Mouse (Mus musculus): ENCODE data around the gene Rfng. TPM values are rescaled to one million over a fixed set of nuclear protein-coding genes. Genes with fewer than 3 reads are reported as not detected.

Gene Rfng
- polyA plus RNA-seq, 1 experiment from 2014 or later, result 28.8 TPM

DNA sequence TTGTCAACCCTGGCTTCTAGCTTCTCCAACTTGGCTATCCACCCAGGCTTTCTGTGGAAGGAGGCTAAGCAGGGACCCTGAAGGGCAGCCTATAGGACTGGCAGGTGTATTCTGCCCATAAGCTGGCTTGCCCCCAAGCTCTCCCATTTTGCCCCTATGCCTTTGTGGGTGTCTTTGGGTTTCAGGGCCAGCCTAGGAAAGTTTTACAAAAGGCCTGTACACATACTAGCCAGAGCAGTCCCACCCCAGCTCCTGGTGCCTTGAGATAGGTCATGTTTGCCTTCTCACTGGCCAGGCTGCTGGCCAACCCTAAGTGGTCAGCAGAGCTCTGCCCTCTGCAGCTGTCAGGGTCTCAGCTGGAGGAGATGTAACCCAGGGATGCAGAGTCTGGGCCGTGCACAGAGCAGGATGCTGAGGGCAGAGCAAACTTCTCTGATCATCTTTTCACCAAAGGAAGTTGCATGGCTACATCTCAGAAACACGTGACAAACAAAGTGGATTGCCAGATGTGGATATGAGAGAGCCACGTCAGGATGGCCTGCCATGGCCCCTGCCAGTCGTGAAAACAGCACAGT is 41.4 kb upstream of the Rfng start:
- no peaks in the 10 kb centered on the region for H3K9me3 ChIP-seq (ENCODE audit: control insufficient read depth, low read length)
- 37% methylated on average over 4 of the region's 4 CpGs for WGBS
- ATAC-seq (ENCODE audit: low FRiP score) (no peak), DNase-seq (ENCODE audit: low spot score) (no peak)
- H3K4me3 ChIP-seq (ENCODE audit: low read depth, low read length), result peak overlapping the region; percentile 88
- H3K27ac ChIP-seq (ENCODE audit: low read depth, low read length), result peak overlapping the region; percentile 100
- H3K27me3 ChIP-seq (ENCODE audit: control insufficient read depth, insufficient read depth, low read length), result no peaks in the 10 kb centered on the region
- H3K36me3 ChIP-seq (ENCODE audit: control insufficient read depth, insufficient read depth, low read length), result 0 out of 2 replicates have a peak, but pooled peaks cover 2% of the 10 kb centered on the region
- peak overlapping the region; percentile 96 for H3K4me2 ChIP-seq (replicated peaks; ENCODE audit: low read depth, low read length)
- peaks cover 33% of the 10 kb centered on the region for H3K4me1 ChIP-seq (replicated peaks; ENCODE audit: control insufficient read depth, insufficient read depth, low read length)
- peak overlapping the region; percentile 88 for H3K9ac ChIP-seq (ENCODE audit: low read depth, low read length)

DNA sequence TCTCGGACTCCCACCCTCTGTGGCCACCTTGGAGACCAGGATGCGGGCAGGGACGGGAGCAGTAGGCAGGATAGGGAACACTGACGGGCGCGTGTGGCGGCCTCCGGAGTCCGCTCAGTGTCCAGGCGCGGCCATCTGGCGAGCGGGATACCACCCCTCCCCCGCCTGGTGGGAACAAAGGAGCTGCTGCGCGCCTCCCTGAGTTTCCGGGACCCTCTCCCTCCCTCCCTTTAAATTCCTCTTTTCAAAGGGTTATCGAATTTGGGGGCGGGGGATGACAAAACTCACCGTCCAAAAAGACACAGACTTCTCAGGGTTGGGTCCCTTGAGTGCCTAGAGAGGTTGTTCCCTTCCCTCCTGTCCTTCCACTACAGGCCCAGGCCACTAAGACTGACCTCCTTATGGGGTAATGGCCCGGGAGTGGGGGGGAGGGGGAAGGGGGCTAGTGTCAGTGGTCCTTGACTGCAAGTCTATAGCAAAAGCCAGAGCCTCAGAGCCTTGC is 40.8 kb upstream of the Rfng start:
- no peaks in the 10 kb centered on the region for H3K9me3 ChIP-seq (ENCODE audit: control insufficient read depth, low read length)
- no peak for DNase-seq (ENCODE audit: low spot score)
- peak overlapping the region; percentile 96 for H3K4me2 ChIP-seq (replicated peaks; ENCODE audit: low read depth, low read length)
- H3K4me1 ChIP-seq (replicated peaks; ENCODE audit: control insufficient read depth, insufficient read depth, low read length), result peaks cover 33% of the 10 kb centered on the region
- peak overlapping the region; percentile 100 for H3K27ac ChIP-seq (ENCODE audit: low read depth, low read length)
- peak overlapping the region; percentile 88 for H3K4me3 ChIP-seq (ENCODE audit: low read depth, low read length)
- ATAC-seq (ENCODE audit: low FRiP score), result peak; percentile 79
- WGBS, result under 1% methylated on average over 21 of the region's 21 CpGs
- peaks cover 5% of the 10 kb centered on the region; the same call in 1 of the 2 replicates for H3K36me3 ChIP-seq (ENCODE audit: control insufficient read depth, insufficient read depth, low read length)
- peak overlapping the region; percentile 88 for H3K9ac ChIP-seq (ENCODE audit: low read depth, low read length)
- no peaks in the 10 kb centered on the region for H3K27me3 ChIP-seq (ENCODE audit: control insufficient read depth, insufficient read depth, low read length)

DNA sequence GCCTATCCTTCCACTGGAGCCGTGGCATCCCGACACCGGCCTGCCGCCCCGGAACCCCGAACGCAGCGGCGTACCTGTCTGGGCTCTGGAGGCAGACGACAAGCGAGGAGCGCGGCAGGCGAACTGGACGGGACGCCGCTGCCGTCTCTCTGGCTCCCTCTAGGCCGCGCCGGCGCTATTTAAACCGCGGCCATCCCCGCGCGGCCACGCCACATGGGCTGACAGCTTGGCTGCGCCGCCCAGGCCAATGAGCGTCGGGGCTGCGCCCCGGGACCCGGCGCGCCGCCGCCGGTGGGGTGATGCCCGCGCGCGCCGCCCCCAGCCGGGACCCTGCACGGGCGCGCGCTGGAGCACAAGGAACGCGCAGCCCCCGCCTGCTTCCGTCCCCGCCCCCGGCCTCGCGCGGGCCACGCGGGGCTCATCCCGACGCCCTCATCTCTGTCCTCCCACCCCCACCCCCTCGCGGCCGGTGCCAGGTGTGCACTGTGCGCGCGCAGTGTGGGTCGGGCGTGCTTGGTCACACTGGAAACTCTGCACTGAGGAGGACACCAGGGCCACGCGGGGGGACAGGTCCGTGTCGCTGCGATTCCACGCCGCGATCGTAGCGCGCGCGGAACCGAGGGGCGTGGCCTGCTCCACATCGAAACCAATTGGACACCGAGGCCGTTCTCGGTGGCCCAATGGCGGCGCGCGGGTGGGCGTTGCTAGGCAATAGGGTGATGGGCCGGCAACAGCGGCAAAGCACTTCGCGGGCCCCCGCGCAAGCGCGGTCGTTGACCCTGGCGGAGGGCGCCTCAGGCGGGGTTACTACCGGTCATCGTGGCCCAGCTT is 40.2 kb upstream of the Rfng start, which contains the start of gene Fasn:
Fasn (minus strand) TSS at position 592 of the 831 bp plus-strand sequence.
- peak within 1 kb of the TSS; percentile 96 for H3K4me2 ChIP-seq (replicated peaks; ENCODE audit: low read depth, low read length)
- ATAC-seq (ENCODE audit: low FRiP score), result peak; percentile 91
- DNase-seq (ENCODE audit: low spot score), result peak; percentile 98
- WGBS, result under 1% methylated on average over 86 of the region's 109 CpGs
- H3K36me3 ChIP-seq (ENCODE audit: control insufficient read depth, insufficient read depth, low read length), result peaks cover 7% of the 10 kb centered on the region
- peak within 1 kb of the TSS; percentile 88 for H3K9ac ChIP-seq (ENCODE audit: low read depth, low read length)
- peaks cover 33% of the 10 kb centered on the region for H3K4me1 ChIP-seq (replicated peaks; ENCODE audit: control insufficient read depth, insufficient read depth, low read length)
- H3K27ac ChIP-seq (ENCODE audit: low read depth, low read length), result peak within 1 kb of the TSS; percentile 100
- H3K27me3 ChIP-seq (ENCODE audit: control insufficient read depth, insufficient read depth, low read length), result no peaks in the 10 kb centered on the region
- no peaks in the 10 kb centered on the region for H3K9me3 ChIP-seq (ENCODE audit: control insufficient read depth, low read length)
- peak within 1 kb of the TSS; percentile 88 for H3K4me3 ChIP-seq (ENCODE audit: low read depth, low read length)

- Histone ChIP-seq H3K36me3 (ENCODE audit: control insufficient read depth, insufficient read depth, low read length) (peaks cover 10% of the 10 kb centered on the region), H3K9ac (ENCODE audit: low read depth, low read length) (peak overlapping the region; percentile 88), H3K9me3 (ENCODE audit: control insufficient read depth, low read length) (no peaks in the 10 kb centered on the region), H3K27ac (ENCODE audit: low read depth, low read length) (peak overlapping the region; percentile 100), H3K27me3 (ENCODE audit: control insufficient read depth, insufficient read depth, low read length) (no peaks in the 10 kb centered on the region), H3K4me1 (replicated peaks; ENCODE audit: control insufficient read depth, insufficient read depth, low read length) (peaks cover 33% of the 10 kb centered on the region), H3K4me3 (ENCODE audit: low read depth, low read length) (peak overlapping the region; percentile 88), H3K4me2 (replicated peaks; ENCODE audit: low read depth, low read length) (peak overlapping the region; percentile 96)
- DNase-seq (ENCODE audit: low spot score) (no peak), ATAC-seq (ENCODE audit: low FRiP score) (peak; percentile 54)
- WGBS, result 0% methylated on average over 35 of the region's 40 CpGs
Observed at GRCm38 (mm10) chr11:120823551-120823947, 39.5 kb upstream of the Rfng start.

GRCm38 (mm10) chr11:120822831-120823550 is 39.0 kb upstream of the Rfng start:
- H3K4me2 ChIP-seq (replicated peaks; ENCODE audit: low read depth, low read length), result peak overlapping the region; percentile 96

DNA sequence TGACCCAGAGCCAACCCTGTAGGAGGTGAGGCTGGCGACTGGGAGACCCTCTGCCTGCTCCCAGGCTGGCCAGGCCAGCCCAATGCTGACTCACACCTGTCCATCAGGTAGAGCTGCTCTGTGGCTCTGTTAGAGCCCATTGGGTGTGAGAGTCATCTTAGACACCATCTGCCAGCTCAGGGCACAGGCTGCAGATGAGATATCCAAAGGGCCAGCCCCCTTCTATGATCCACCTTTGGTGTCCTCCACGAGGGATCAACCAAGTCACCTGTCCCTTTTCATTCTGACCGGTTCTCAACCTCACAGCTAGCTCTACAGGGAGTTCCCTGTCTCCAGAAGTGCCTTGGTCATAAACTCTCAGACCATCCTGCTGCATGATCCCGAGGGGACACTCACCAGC is 38.3 kb upstream of the Rfng start:
- peaks cover 33% of the 10 kb centered on the region for H3K4me1 ChIP-seq (replicated peaks; ENCODE audit: control insufficient read depth, insufficient read depth, low read length)
- no peaks in the 10 kb centered on the region for H3K9me3 ChIP-seq (ENCODE audit: control insufficient read depth, low read length)
- peak overlapping the region; percentile 96 for H3K4me2 ChIP-seq (replicated peaks; ENCODE audit: low read depth, low read length)
- ATAC-seq (ENCODE audit: low FRiP score) (no peak), DNase-seq (ENCODE audit: low spot score) (no peak)
- H3K9ac ChIP-seq (ENCODE audit: low read depth, low read length), result peak overlapping the region; percentile 88
- H3K4me3 ChIP-seq (ENCODE audit: low read depth, low read length), result peak overlapping the region; percentile 88
- 74% methylated on average over 4 of the region's 4 CpGs for WGBS
- no peaks in the 10 kb centered on the region for H3K27me3 ChIP-seq (ENCODE audit: control insufficient read depth, insufficient read depth, low read length)
- no peak overlapping the region for H3K27ac ChIP-seq (ENCODE audit: low read depth, low read length)
- peaks cover 19% of the 10 kb centered on the region for H3K36me3 ChIP-seq (ENCODE audit: control insufficient read depth, insufficient read depth, low read length)

More at GRCm38 (mm10) chr11:120822831-120823550, 39.0 kb upstream of the Rfng start:
- Histone ChIP-seq H3K4me3 (ENCODE audit: low read depth, low read length) (peak overlapping the region; percentile 88), H3K36me3 (ENCODE audit: control insufficient read depth, insufficient read depth, low read length) (peaks cover 14% of the 10 kb centered on the region), H3K9me3 (ENCODE audit: control insufficient read depth, low read length) (no peaks in the 10 kb centered on the region), H3K27ac (ENCODE audit: low read depth, low read length) (peak overlapping the region; percentile 100), H3K27me3 (ENCODE audit: control insufficient read depth, insufficient read depth, low read length) (no peaks in the 10 kb centered on the region), H3K9ac (ENCODE audit: low read depth, low read length) (peak overlapping the region; percentile 88), H3K4me1 (replicated peaks; ENCODE audit: control insufficient read depth, insufficient read depth, low read length) (peaks cover 33% of the 10 kb centered on the region)
- 1% methylated on average over 14 of the region's 14 CpGs for WGBS
- ATAC-seq (ENCODE audit: low FRiP score) (no peak), DNase-seq (ENCODE audit: low spot score) (no peak)

- H3K4me3 ChIP-seq (ENCODE audit: low read depth, low read length), result no peak overlapping the region; the same call in 1 of the 2 replicates
- DNase-seq (ENCODE audit: low spot score), result no peak
- no peak overlapping the region for H3K27ac ChIP-seq (ENCODE audit: low read depth, low read length)
Observed at GRCm38 (mm10) chr11:120821076-120821922, 37.3 kb upstream of the Rfng start.

GRCm38 (mm10) chr11:120820546-120820945 is 36.5 kb upstream of the Rfng start:
- no peaks in the 10 kb centered on the region for H3K9me3 ChIP-seq (ENCODE audit: control insufficient read depth, low read length)
- no peak overlapping the region for H3K4me3 ChIP-seq (ENCODE audit: low read depth, low read length)
- peaks cover 28% of the 10 kb centered on the region for H3K4me1 ChIP-seq (replicated peaks; ENCODE audit: control insufficient read depth, insufficient read depth, low read length)
- no peak overlapping the region for H3K9ac ChIP-seq (ENCODE audit: low read depth, low read length)
- 94% methylated on average over 14 of the region's 14 CpGs for WGBS
- H3K27me3 ChIP-seq (ENCODE audit: control insufficient read depth, insufficient read depth, low read length), result no peaks in the 10 kb centered on the region
- DNase-seq (ENCODE audit: low spot score), result no peak
- H3K27ac ChIP-seq (ENCODE audit: low read depth, low read length), result no peak overlapping the region
- ATAC-seq (ENCODE audit: low FRiP score), result no peak
- no peak overlapping the region for H3K4me2 ChIP-seq (replicated peaks; ENCODE audit: low read depth, low read length)
- peaks cover 34% of the 10 kb centered on the region for H3K36me3 ChIP-seq (ENCODE audit: control insufficient read depth, insufficient read depth, low read length)

More at GRCm38 (mm10) chr11:120821076-120821922, 37.3 kb upstream of the Rfng start:
- H3K9ac ChIP-seq (ENCODE audit: low read depth, low read length), result peak overlapping the region; percentile 16
- WGBS, result 87% methylated on average over 14 of the region's 14 CpGs
- H3K9me3 ChIP-seq (ENCODE audit: control insufficient read depth, low read length), result no peaks in the 10 kb centered on the region
- no peak for ATAC-seq (ENCODE audit: low FRiP score)
- no peaks in the 10 kb centered on the region for H3K27me3 ChIP-seq (ENCODE audit: control insufficient read depth, insufficient read depth, low read length)
- H3K4me2 ChIP-seq (replicated peaks; ENCODE audit: low read depth, low read length), result peak overlapping the region; percentile 96
- peaks cover 33% of the 10 kb centered on the region for H3K4me1 ChIP-seq (replicated peaks; ENCODE audit: control insufficient read depth, insufficient read depth, low read length)
- peaks cover 27% of the 10 kb centered on the region for H3K36me3 ChIP-seq (ENCODE audit: control insufficient read depth, insufficient read depth, low read length)

Measured in hindbrain, embryonic 11.5 days (tissue).